23 mouse cellular contexts compared by ENCODE assay signal in genomic region chr13:31728862-31729261, GRCm38 (mm10).
A peak's percentile ranks its signal among the peaks of the same experiment; 100 is the strongest.
DNase-seq lines count a peak whose midpoint lies in the region; ATAC-seq and TF ChIP-seq lines count a peak whose summit lies in the region.
"Had no signal": no experiment of that assay in that cellular context is flagged by ENCODE, and none has a peak within 500 bp of the region (broad histone marks: within the 10 kb centered on the region; RNA-seq: fewer than 3 reads in every experiment).

No protein-coding gene starts in this region.

- no peak for TF ChIP-seq EP300 in lung, postnatal 0 days (IDR thresholded peaks at IDR 0.05)

- no peak for TF ChIP-seq CTCF in lung, postnatal 0 days (IDR thresholded peaks at IDR 0.05)

- no peak overlapping the region for H3K4me3 ChIP-seq in ES-E14 (ENCODE audit: insufficient read depth in 1 of 2, low read depth in 1 of 2, low read length in 2 of 2, poor library complexity in 1 of 2, severe bottlenecking in 1 of 2)
- H3K4me3 ChIP-seq in lung, postnatal 0 days (ENCODE audit: low read depth, low read length): no peak overlapping the region
- H3K4me3 ChIP-seq in kidney, embryonic 14.5 days (ENCODE audit: low read length): no peak overlapping the region
- H3K4me3 ChIP-seq: embryonic facial prominence, embryonic 13.5 days; embryonic facial prominence, embryonic 15.5 days; erythroblast, embryonic 14.5 days; forebrain, embryonic 10.5 days; forebrain, embryonic 12.5 days had no signal

- no peak for ATAC-seq in lung, postnatal 0 days
- ATAC-seq in kidney, embryonic 14.5 days (ENCODE audit: low FRiP score, low TSS enrichment): no peak
- ATAC-seq: activated CD4-positive, CD25-positive, alpha-beta regulatory T cell, adult 4 months; forebrain, embryonic 14.5 days; forebrain, embryonic 16.5 days had no signal

- no peaks in the 10 kb centered on the region for H3K36me3 ChIP-seq in ES-E14 (ENCODE audit: control insufficient read depth, insufficient read depth, low read length, poor library complexity, severe bottlenecking)
- no peaks in the 10 kb centered on the region for H3K36me3 ChIP-seq in lung, postnatal 0 days (ENCODE audit: insufficient read depth, low read length)
- H3K36me3 ChIP-seq in kidney, embryonic 14.5 days (ENCODE audit: control insufficient read depth, insufficient read depth, low read length): no peaks in the 10 kb centered on the region
- H3K36me3 ChIP-seq: embryonic facial prominence, embryonic 13.5 days; embryonic facial prominence, embryonic 15.5 days; forebrain, embryonic 10.5 days; forebrain, embryonic 12.5 days had no signal

- H3K27me3 ChIP-seq in lung, postnatal 0 days (replicated peaks; ENCODE audit: insufficient read depth, low read length): no peaks in the 10 kb centered on the region
- no peaks in the 10 kb centered on the region for H3K27me3 ChIP-seq in kidney, embryonic 14.5 days (ENCODE audit: control insufficient read depth, insufficient read depth, low read length)
- H3K27me3 ChIP-seq: embryonic facial prominence, embryonic 13.5 days; embryonic facial prominence, embryonic 15.5 days; forebrain, embryonic 12.5 days had no signal

- no peak overlapping the region for H3K27ac ChIP-seq in ES-E14 (ENCODE audit: insufficient read depth, low read depth, low read length, poor library complexity, severe bottlenecking)
- no peak overlapping the region for H3K27ac ChIP-seq in lung, postnatal 0 days (ENCODE audit: low read length)
- no peak overlapping the region for H3K27ac ChIP-seq in kidney, embryonic 14.5 days (ENCODE audit: low read depth, low read length)
- H3K27ac ChIP-seq: embryonic facial prominence, embryonic 13.5 days; embryonic facial prominence, embryonic 15.5 days; forebrain, embryonic 10.5 days; forebrain, embryonic 12.5 days had no signal

- DNase-seq in ES-E14 (ENCODE audit: low read depth, low spot score) (peak; percentile 54), WW6 (ENCODE audit: low read depth, low spot score) (peak; percentile 16)
- DNase-seq in lung, postnatal 0 days (ENCODE audit: low spot score): no peak
- DNase-seq in thymus, adult 18-20 months: no peak
- DNase-seq: adrenal gland, adult 8-10 months; adrenal gland, postnatal 14 days; adrenal gland, postnatal 36 days; cerebellum, adult 11 months; cerebellum, adult 18-20 months; cerebellum, adult 8-10 months; cerebellum, adult 9-11 months; cerebellum, postnatal 14 days; cerebellum, postnatal 36 days; embryo, embryonic 11 days had no signal

- no peak overlapping the region for H3K4me2 ChIP-seq in lung, postnatal 0 days (replicated peaks; ENCODE audit: low read depth, low read length)
- H3K4me2 ChIP-seq in kidney, embryonic 14.5 days (replicated peaks; ENCODE audit: low read depth, low read length): no peak overlapping the region
- H3K4me2 ChIP-seq: embryonic facial prominence, embryonic 13.5 days; embryonic facial prominence, embryonic 15.5 days; forebrain, embryonic 12.5 days had no signal

- WGBS in lung, postnatal 0 days: 87% methylated on average over 2 of the region's 2 CpGs
- WGBS in kidney, embryonic 14.5 days: 90% methylated on average over 2 of the region's 2 CpGs

- no peak overlapping the region for H3K9ac ChIP-seq in ES-E14 (ENCODE audit: insufficient read depth, low read depth, low read length, poor library complexity, severe bottlenecking)
- H3K9ac ChIP-seq in lung, postnatal 0 days (replicated peaks; ENCODE audit: low read depth): no peak overlapping the region
- no peak overlapping the region for H3K9ac ChIP-seq in kidney, embryonic 14.5 days (ENCODE audit: low read depth, low read length)
- H3K9ac ChIP-seq: embryonic facial prominence, embryonic 13.5 days; embryonic facial prominence, embryonic 15.5 days; forebrain, embryonic 12.5 days had no signal

- in situ Hi-C loops in ES-E14 (cut with MboI; ENCODE audit: low sequenced_read_pairs in 2 of 2, unreplicated experiment in 2 of 2): no loop called here

- H3K4me1 ChIP-seq in ES-E14 (ENCODE audit: control insufficient read depth in 2 of 2, insufficient read depth in 2 of 2, low read length in 2 of 2, poor library complexity in 1 of 2): peaks cover 0 to 9% of the 10 kb centered on the region in 2 experiments; a peak in 2 of 4 replicates
- H3K4me1 ChIP-seq in lung, postnatal 0 days (ENCODE audit: insufficient read depth, low read depth, low read length): no peaks in the 10 kb centered on the region
- no peaks in the 10 kb centered on the region for H3K4me1 ChIP-seq in kidney, embryonic 14.5 days (ENCODE audit: control insufficient read depth, insufficient read depth, low read length)
- H3K4me1 ChIP-seq: embryonic facial prominence, embryonic 13.5 days; embryonic facial prominence, embryonic 15.5 days; forebrain, embryonic 10.5 days; forebrain, embryonic 12.5 days had no signal

- no peaks in the 10 kb centered on the region for H3K9me3 ChIP-seq in ES-E14 (ENCODE audit: control insufficient read depth, insufficient read depth, low read depth, low read length)
- H3K9me3 ChIP-seq in lung, postnatal 0 days (ENCODE audit: low read length): no peaks in the 10 kb centered on the region
- no peaks in the 10 kb centered on the region for H3K9me3 ChIP-seq in kidney, embryonic 14.5 days (ENCODE audit: control insufficient read depth, low read length)
- H3K9me3 ChIP-seq: embryonic facial prominence, embryonic 13.5 days; embryonic facial prominence, embryonic 15.5 days; forebrain, embryonic 10.5 days; forebrain, embryonic 12.5 days had no signal

TF ChIP-seq in ES-E14, 5 proteins besides CTCF, POLR2A, EP300 and RAD21:
- no peak for TF ChIP-seq ZNF384 (IDR thresholded peaks at IDR 0.05; ENCODE audit: low read depth, low read length)

Comparison
In these comparisons a context has a peak if more than half of its experiments do, and no peak if none do; other contexts are left out.
1. DNase-seq: peak in ES-E14 (single experiment) and WW6 (single experiment); none in lung, postnatal 0 days (single experiment) and thymus, adult 18-20 months (0 of 2).